Mouse (Mus musculus) erythroid progenitor cell, adult 5-6 weeks (primary cell): ENCODE data around the gene Actrt2. TPM values are rescaled to one million over a fixed set of nuclear protein-coding genes. Genes with fewer than 3 reads are reported as not detected.

Experiments used
- ATAC-seq: replicated peaks from 2 replicates; pipeline ENCODE4 v1.8.0; 2016; ENCODE audit warnings: moderate number of reproducible peaks, mild to moderate bottlenecking, moderate TSS enrichment, inconsistent platforms; ENCODE audit not compliant: poor library complexity, low FRiP score, severe bottlenecking
- total RNA-seq, 2 experiments: library from RNA; stranded (forward) in 1 of 2; stranded (reverse) in 1 of 2; fragments of 150-400 nt in 1 of 2; fragments of 186-747, 209-891 nt in 1 of 2; gene quantifications; 2 replicates each; pipeline versions ENCODE4 v1.2.3 to v1.2.4; 2015 to 2017; ENCODE audit warnings: low replicate concordance in 2 of 2

Actrt2 gene
- total RNA-seq, 2 experiments from 2014 or later = not detected

- no peak for ATAC-seq
Observed at GRCm38 (mm10) chr4:154640443-154641295, 27.0 kb downstream of the Actrt2 start.

- ATAC-seq = no peak
Observed at GRCm38 (mm10) chr4:154639591-154640442, 27.9 kb downstream of the Actrt2 start.

DNA sequence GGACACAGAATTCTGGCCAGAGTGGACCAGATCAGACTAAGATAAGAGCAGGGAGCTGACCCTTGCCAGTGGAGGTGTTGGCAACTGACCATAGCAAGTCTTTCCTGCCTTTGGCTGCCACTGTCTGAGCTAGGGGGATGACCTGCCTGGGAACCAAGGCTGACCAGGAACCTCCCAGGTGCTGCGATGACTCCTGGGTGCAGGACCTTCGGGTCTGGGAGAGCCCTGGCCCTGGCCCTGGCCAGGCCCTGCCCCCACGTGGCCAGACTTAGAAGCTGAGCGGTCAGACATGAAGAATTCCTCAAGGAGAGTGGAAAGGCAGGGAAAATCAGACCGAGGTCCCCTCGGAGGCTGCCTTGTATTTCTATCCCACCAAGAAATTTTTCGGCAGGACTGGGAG, 28.5 kb downstream of the Actrt2 start:
- ATAC-seq = no peak

DNA sequence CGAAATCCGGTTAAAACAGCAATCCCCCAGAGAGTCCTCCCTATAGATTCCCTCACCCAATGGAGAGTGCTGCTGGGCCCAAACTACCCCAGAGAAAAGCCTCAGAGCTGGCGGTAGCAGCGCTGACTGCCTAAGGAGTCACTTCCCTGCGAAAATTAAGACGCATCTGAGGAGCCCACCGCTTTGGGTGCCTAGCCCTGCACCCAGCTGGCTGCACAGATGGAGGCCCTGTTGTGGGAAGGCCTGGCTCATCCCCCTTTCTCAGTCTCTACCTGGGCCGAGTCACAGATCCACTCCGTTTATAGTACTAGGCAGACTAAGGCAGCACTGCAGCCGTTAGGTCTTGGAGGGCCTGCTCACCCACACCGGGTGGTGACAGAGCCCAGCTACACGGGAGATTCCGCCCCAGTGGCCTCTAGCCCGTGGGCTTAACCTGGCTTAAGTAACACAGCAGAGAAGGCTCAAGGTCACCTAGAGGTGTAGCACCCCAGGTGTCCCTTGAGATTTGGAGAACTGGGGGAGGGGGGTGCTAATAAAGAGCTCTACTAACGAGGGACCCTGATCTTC, 29.3 kb downstream of the Actrt2 start:
- ATAC-seq = no peak

DNA sequence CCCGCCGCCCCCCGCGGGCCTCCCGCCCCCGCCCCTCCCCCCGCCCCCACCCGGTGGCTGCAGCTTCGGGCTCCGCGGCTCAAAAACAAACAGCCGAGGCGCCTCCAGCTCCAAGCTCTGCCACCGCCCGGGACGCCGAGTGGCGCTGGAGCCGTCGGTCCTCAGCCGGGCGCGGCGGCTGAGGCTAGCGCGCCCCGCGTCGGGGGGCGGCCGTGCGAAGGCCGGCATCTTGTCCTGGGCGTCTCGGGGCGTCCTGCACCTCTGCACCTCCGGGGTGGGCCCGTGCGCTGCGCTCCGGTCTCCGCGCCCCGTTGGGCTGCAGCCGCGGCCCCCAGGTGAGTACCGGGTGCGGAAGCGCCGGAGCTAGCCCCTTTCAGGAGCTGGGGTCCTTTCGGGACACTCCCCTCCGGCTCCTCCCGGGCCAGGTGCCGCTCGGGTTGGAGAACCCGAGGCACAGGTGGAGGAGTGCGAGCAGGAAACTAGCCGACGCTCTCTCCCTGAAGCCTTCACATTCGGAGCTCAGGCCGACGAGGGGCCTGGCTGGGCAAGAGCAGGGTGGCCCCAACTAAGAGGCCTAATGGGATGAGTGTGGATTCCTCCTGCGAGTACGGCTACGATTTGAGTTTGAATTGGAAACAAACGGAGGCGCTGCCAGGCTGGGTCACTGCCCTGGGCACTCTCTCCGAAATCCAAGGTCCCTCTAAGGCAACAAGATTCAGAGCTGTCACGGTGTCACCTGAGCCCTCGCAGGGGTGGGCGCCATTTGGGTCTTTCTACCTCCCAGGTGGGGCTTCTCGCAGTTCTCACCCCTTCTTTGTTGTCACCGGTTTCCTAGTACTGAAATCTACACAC, 30.0 kb downstream of the Actrt2 start:
- no peak for ATAC-seq

- ATAC-seq = no peak
Observed at GRCm38 (mm10) chr4:154636721-154637311, 30.9 kb downstream of the Actrt2 start, which contains the start of gene Prdm16. Gene Prdm16 (minus strand): TSS chr4:154636873.

DNA sequence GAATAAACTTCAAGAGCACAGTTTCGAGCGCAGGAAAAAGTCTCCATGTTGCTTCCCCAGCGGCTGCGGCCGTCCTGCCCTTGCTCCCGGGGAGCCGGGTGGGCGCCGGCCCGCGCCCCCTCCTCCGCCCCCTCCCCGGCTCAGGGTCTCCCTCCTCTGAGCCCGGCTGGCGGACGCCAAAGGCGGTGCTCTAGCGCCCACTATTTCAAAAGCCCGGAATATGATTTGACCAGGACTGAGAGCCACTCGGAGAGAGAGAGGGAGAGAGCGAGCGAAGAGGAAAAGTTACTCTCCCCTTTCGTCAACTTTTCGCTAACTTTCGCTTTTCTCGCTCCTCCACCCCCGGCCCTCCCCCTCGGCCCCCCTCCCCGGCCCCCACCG, 31.6 kb downstream of the Actrt2 start:
- no peak for ATAC-seq

GRCm38 (mm10) chr4:154635241-154636052, 32.2 kb downstream of the Actrt2 start:
- no peak for ATAC-seq

GRCm38 (mm10) chr4:154634470-154635240, 33.0 kb downstream of the Actrt2 start:
- no peak for ATAC-seq

- no peak for ATAC-seq
Observed at GRCm38 (mm10) chr4:154634001-154634400, 33.7 kb downstream of the Actrt2 start.

- ATAC-seq = no peak
Observed at GRCm38 (mm10) chr4:154632800-154633764, 34.6 kb downstream of the Actrt2 start.

- ATAC-seq = no peak
Observed at GRCm38 (mm10) chr4:154630763-154631162, 36.9 kb downstream of the Actrt2 start.

DNA sequence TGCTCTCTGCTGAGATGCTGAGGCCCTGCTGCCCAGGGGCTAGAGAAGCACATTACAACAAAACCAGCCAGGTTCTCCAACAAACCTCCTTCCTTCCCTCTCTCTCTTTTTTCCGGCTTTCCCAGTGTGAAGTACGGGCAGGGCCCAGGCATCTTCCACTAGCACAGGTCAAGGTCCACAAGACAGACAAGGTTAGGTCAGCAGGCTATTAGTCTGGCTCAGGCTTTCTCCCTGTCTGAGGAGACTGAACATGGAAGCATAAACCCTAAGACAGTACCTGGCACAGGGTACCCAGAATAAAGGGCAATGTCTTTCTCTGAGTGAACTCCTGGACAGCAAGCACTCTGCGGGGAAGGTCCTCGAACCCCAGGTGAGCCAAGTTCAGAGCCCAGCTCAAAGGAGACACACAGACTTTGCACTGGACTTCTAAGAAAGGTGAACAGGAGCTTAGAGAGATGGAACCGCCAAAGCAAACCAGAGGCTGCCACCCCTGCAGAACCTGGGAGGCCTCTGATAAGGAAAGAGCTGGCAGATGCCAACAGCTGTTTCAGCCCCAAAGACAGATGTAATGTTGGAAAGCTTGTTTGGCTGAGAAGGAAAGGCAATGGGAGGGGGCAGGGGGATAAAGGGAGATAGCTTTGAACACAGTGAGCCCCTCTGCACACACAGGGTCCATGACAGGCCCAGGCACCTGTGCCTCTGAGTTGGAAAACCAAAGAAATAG, 40.1 kb downstream of the Actrt2 start:
- no peak for ATAC-seq

DNA sequence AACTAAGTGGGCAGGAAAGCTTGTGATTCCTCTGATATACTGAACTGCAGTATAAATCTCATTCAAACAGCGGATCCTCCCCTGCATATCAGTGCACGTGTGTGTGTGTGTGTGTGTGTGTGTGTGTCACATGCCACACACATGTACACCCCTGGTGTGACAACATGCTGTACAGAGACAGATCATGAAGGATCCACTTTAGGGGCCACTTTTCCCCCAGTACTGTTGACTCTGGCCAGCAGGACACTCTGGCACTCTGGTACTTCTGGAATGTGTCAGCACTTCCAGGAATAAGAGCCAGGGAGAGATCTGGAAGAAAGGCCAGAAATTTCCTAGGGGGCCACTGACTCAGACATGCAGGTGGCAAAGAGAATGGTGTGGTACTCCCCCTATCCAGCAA, 41.4 kb downstream of the Actrt2 start:
- no peak for ATAC-seq

DNA sequence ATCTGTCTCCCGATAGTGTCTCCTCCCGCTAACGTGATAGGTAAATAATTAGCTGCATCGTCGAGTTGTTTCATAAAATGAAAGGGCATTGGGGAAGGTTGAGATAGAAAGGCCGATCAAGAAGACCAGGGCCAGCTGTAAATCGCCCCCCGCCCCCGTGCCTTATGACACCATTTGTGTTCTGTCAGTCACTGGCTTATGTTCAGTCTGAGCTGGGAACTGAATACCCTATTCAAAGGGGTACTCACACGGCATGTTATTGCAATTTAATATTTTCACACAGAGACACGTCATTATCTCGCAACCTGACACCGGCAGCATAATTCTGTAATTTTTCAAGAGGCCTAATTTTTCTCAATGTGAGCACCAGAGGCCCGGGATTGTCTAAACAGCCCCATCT, 42.0 kb downstream of the Actrt2 start:
- ATAC-seq = no peak

GRCm38 (mm10) chr4:154623241-154623640, 44.4 kb downstream of the Actrt2 start:
- no peak for ATAC-seq
